Mouse (Mus musculus) heart, adult 2 months (tissue): Measurements from ENCODE around the gene Pde8b.

Experiments
- CTCF ChIP-seq: fragments of 200-600 bp; IDR thresholded peaks from 2 replicates; pipeline ENCODE4 v1.8.1; 2022; ENCODE audit warnings: antibody characterized with exemption, mild to moderate bottlenecking, moderate library complexity
- POLR2A ChIP-seq: fragments of 200-500 bp; IDR thresholded peaks from 2 replicates; pipeline ENCODE4 v1.6.1; 2011; ENCODE audit warnings: mild to moderate bottlenecking, low read depth, low read length, control low read depth; ENCODE audit not compliant: insufficient read depth

DNA sequence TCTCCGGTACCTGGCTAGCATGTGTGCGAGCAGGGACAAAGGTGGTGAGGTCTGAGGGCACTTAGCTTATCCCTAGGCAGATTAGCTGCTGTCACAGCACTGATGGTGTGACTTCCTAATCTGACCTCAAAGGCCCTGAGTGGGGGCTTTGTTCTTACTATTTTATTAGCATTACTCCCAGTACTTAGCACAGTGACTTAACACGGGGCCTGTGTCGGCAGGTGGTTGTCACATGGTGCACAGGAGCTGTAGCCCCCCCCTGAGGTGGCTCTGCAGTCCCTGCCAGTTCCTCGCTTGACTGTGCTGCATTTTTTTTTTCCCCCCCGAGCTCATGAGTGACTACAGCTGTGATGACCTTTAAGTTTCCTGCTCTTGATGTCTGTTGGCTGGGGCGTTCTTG is 271.1 kb downstream of the Pde8b start:
- TF ChIP-seq CTCF (no peak), POLR2A (no peak)
